Mouse (Mus musculus): ENCODE results near the gene Elof1. TPM values are rescaled to one million over a fixed set of nuclear protein-coding genes. Genes with fewer than 3 reads are reported as not detected.

Gene Elof1
- polyA plus RNA-seq, 1 experiment from 2014 or later = 191 TPM

- no peaks in the 10 kb centered on the region for H3K9me3 ChIP-seq (ENCODE audit: low read length)
- H3K9ac ChIP-seq (replicated peaks; ENCODE audit: low read depth) = no peak overlapping the region
- H3K27ac ChIP-seq (ENCODE audit: low read length) = no peak overlapping the region
- H3K4me2 ChIP-seq (replicated peaks; ENCODE audit: low read depth, low read length) = no peak overlapping the region
- no peaks in the 10 kb centered on the region for H3K4me1 ChIP-seq (ENCODE audit: insufficient read depth, low read depth, low read length)
- TF ChIP-seq EP300 (IDR thresholded peaks at IDR 0.05) (no peak), CTCF (IDR thresholded peaks at IDR 0.05) (no peak)
- H3K36me3 ChIP-seq (ENCODE audit: insufficient read depth, low read length) = no peaks in the 10 kb centered on the region
- DNase-seq (ENCODE audit: low spot score) = no peak
- 27% methylated on average over 23 of the region's 23 CpGs for WGBS
- H3K4me3 ChIP-seq (ENCODE audit: low read depth, low read length) = no peak overlapping the region
- ATAC-seq = no peak
- no peaks in the 10 kb centered on the region for H3K27me3 ChIP-seq (replicated peaks; ENCODE audit: insufficient read depth, low read length)
These were observed 20.0 kb upstream of the Elof1 start for GRCm38 (mm10) chr9:22136765-22137547.

GRCm38 (mm10) chr9:22135644-22136390, 18.8 kb upstream of the Elof1 start, which contains the start of gene Acp5:
Gene Acp5, minus strand, starts transcription at chr9:22135711.
- 69% methylated on average over 7 of the region's 7 CpGs for WGBS
- H3K27me3 ChIP-seq (replicated peaks; ENCODE audit: insufficient read depth, low read length) = no peaks in the 10 kb centered on the region
- no peak within 1 kb of the TSS for H3K4me2 ChIP-seq (replicated peaks; ENCODE audit: low read depth, low read length)
- no peaks in the 10 kb centered on the region for H3K9me3 ChIP-seq (ENCODE audit: low read length)
- no peak within 1 kb of the TSS for H3K9ac ChIP-seq (replicated peaks; ENCODE audit: low read depth)
- no peaks in the 10 kb centered on the region for H3K36me3 ChIP-seq (ENCODE audit: insufficient read depth, low read length)
- DNase-seq (ENCODE audit: low spot score) (no peak), ATAC-seq (no peak)
- no peak for TF ChIP-seq EP300 (IDR thresholded peaks at IDR 0.05)
- TF ChIP-seq CTCF (IDR thresholded peaks at IDR 0.05) = no peak
- no peak within 1 kb of the TSS for H3K4me3 ChIP-seq (ENCODE audit: low read depth, low read length)
- peaks cover 6% of the 10 kb centered on the region; the same call in 1 of the 2 replicates for H3K4me1 ChIP-seq (ENCODE audit: insufficient read depth, low read depth, low read length)
- H3K27ac ChIP-seq (ENCODE audit: low read length) = no peak within 1 kb of the TSS

- WGBS = 73% methylated on average over 9 of the region's 9 CpGs
- H3K4me1 ChIP-seq (ENCODE audit: insufficient read depth, low read depth, low read length) = peaks cover 6% of the 10 kb centered on the region; the same call in 1 of the 2 replicates
- ATAC-seq = no peak
- H3K9me3 ChIP-seq (ENCODE audit: low read length) = no peaks in the 10 kb centered on the region
- no peak for TF ChIP-seq CTCF (IDR thresholded peaks at IDR 0.05)
- TF ChIP-seq EP300 (IDR thresholded peaks at IDR 0.05) = no peak
- no peaks in the 10 kb centered on the region for H3K27me3 ChIP-seq (replicated peaks; ENCODE audit: insufficient read depth, low read length)
- H3K4me3 ChIP-seq (ENCODE audit: low read depth, low read length) = no peak overlapping the region
- H3K27ac ChIP-seq (ENCODE audit: low read length) = no peak overlapping the region
- no peak for DNase-seq (ENCODE audit: low spot score)
- no peak overlapping the region for H3K4me2 ChIP-seq (replicated peaks; ENCODE audit: low read depth, low read length)
- no peak overlapping the region for H3K9ac ChIP-seq (replicated peaks; ENCODE audit: low read depth)
- H3K36me3 ChIP-seq (ENCODE audit: insufficient read depth, low read length) = no peaks in the 10 kb centered on the region
These were observed 18.1 kb upstream of the Elof1 start for GRCm38 (mm10) chr9:22134988-22135643.

- no peak overlapping the region for H3K9ac ChIP-seq (replicated peaks; ENCODE audit: low read depth)
- DNase-seq (ENCODE audit: low spot score) (no peak), ATAC-seq (no peak)
- H3K27ac ChIP-seq (ENCODE audit: low read length) = no peak overlapping the region
- no peaks in the 10 kb centered on the region for H3K36me3 ChIP-seq (ENCODE audit: insufficient read depth, low read length)
- peaks cover 6% of the 10 kb centered on the region; the same call in 1 of the 2 replicates for H3K4me1 ChIP-seq (ENCODE audit: insufficient read depth, low read depth, low read length)
- 72% methylated on average over 7 of the region's 7 CpGs for WGBS
- no peak overlapping the region for H3K4me2 ChIP-seq (replicated peaks; ENCODE audit: low read depth, low read length)
- H3K4me3 ChIP-seq (ENCODE audit: low read depth, low read length) = no peak overlapping the region
- H3K27me3 ChIP-seq (replicated peaks; ENCODE audit: insufficient read depth, low read length) = no peaks in the 10 kb centered on the region
- H3K9me3 ChIP-seq (ENCODE audit: low read length) = no peaks in the 10 kb centered on the region
- TF ChIP-seq CTCF (IDR thresholded peaks at IDR 0.05) = no peak
These were observed 17.4 kb upstream of the Elof1 start for GRCm38 (mm10) chr9:22134246-22134890.

- Histone ChIP-seq H3K4me3 (ENCODE audit: low read depth, low read length) (peak overlapping the region; percentile 24), H3K9ac (replicated peaks; ENCODE audit: low read depth) (no peak overlapping the region)
These were observed 15.2 kb upstream of the Elof1 start for GRCm38 (mm10) chr9:22132220-22132619.

More at GRCm38 (mm10) chr9:22132220-22132619, 15.2 kb upstream of the Elof1 start:
- Histone ChIP-seq H3K27me3 (replicated peaks; ENCODE audit: insufficient read depth, low read length) (no peaks in the 10 kb centered on the region), H3K4me2 (replicated peaks; ENCODE audit: low read depth, low read length) (peak overlapping the region; percentile 57), H3K9me3 (ENCODE audit: low read length) (no peaks in the 10 kb centered on the region), H3K27ac (ENCODE audit: low read length) (no peak overlapping the region), H3K4me1 (ENCODE audit: insufficient read depth, low read depth, low read length) (peaks cover 6% of the 10 kb centered on the region; the same call in 1 of the 2 replicates), H3K36me3 (ENCODE audit: insufficient read depth, low read length) (no peaks in the 10 kb centered on the region)
- DNase-seq (ENCODE audit: low spot score) = no peak
- TF ChIP-seq EP300 (IDR thresholded peaks at IDR 0.05) = no peak
- TF ChIP-seq CTCF (IDR thresholded peaks at IDR 0.05) = no peak
- no peak for ATAC-seq
- WGBS = 34% methylated on average over 11 of the region's 11 CpGs

All from lung, postnatal 0 days (tissue).